Mouse (Mus musculus) hindbrain, embryonic 12.5 days (tissue): ENCODE data around the gene Dglucy. TPM values are rescaled to one million over a fixed set of nuclear protein-coding genes. Genes with fewer than 3 reads are reported as not detected.

Experiments used
- ATAC-seq: fragments of 200-750 bp; cut with Nextera tagmentation; 2 replicates; pipeline ENCODE4 v1.8.0; 2017; ENCODE audit warnings: moderate TSS enrichment; ENCODE audit not compliant: low FRiP score
- H3K27ac ChIP-seq: fragments of 300-500 bp; sonication (generic); 2 replicates; pipeline ENCODE4 v1.5.1; 2016; ENCODE audit warnings: mild to moderate bottlenecking
- H3K27me3 ChIP-seq: fragments of 300-500 bp; sonication (generic); 2 replicates; pipeline ENCODE4 v1.6.1; 2016; ENCODE audit warnings: mild to moderate bottlenecking
- H3K36me3 ChIP-seq: fragments of 300-500 bp; sonication (generic); 2 replicates; pipeline ENCODE4 v1.6.1; 2016; ENCODE audit warnings: mild to moderate bottlenecking
- H3K4me1 ChIP-seq: fragments of 300-500 bp; sonication (generic); 2 replicates; pipeline ENCODE4 v1.6.1; 2016
- H3K4me2 ChIP-seq: fragments of 300-500 bp; sonication (generic); replicated peaks from 2 replicates; pipeline ENCODE4 v1.6.1; 2016; ENCODE audit warnings: mild to moderate bottlenecking
- H3K4me3 ChIP-seq: fragments of 300-500 bp; sonication (generic); 2 replicates; pipeline ENCODE4 v1.5.1; 2016; ENCODE audit warnings: mild to moderate bottlenecking
- H3K9ac ChIP-seq: fragments of 300-500 bp; sonication (generic); 2 replicates; pipeline ENCODE4 v1.6.1; 2016; ENCODE audit warnings: mild to moderate bottlenecking, moderate library complexity
- H3K9me3 ChIP-seq: fragments of 300-500 bp; sonication (generic); replicated peaks from 2 replicates; pipeline ENCODE4 v1.6.1; 2016; ENCODE audit warnings: mild to moderate bottlenecking
- WGBS: fragments of 180-500 bp; shearing (Covaris S2); methylation state at CpG from one replicate; pipeline ENCODE4 v1.1.7; 2016; 5-methylcytosine and 5-hydroxymethylcytosine counted together
- polyA plus RNA-seq: library from polyadenylated mRNA; unstranded; fragments of >200 nt; fragmentation: Nextera tagmentation; extraction: Ambion mirVana; gene quantifications from 2 replicates; pipeline ENCODE4 v1.2.1, GENCODE M21; 2016

Gene Dglucy
- polyA plus RNA-seq, 1 experiment from 2014 or later = 2.8 TPM

- peak; percentile 62 for ATAC-seq
- Histone ChIP-seq H3K4me3 (no peak overlapping the region), H3K4me2 (no peak overlapping the region), H3K27me3 (no peaks in the 10 kb centered on the region), H3K4me1 (no peaks in the 10 kb centered on the region), H3K36me3 (peaks cover 59% of the 10 kb centered on the region), H3K27ac (no peak overlapping the region), H3K9me3 (no peaks in the 10 kb centered on the region), H3K9ac (no peak overlapping the region)
- WGBS = 71% methylated on average over 14 of the region's 14 CpGs
These were observed 147.1 kb downstream of the Dglucy start for GRCm38 (mm10) chr12:100925644-100926619.

GRCm38 (mm10) chr12:100928286-100928685 lies 149.4 kb downstream of the Dglucy start:
- Histone ChIP-seq H3K4me2 (no peak overlapping the region), H3K36me3 (peaks cover 56% of the 10 kb centered on the region), H3K27ac (no peak overlapping the region), H3K9ac (no peak overlapping the region), H3K27me3 (no peaks in the 10 kb centered on the region), H3K9me3 (no peaks in the 10 kb centered on the region), H3K4me3 (no peak overlapping the region), H3K4me1 (no peaks in the 10 kb centered on the region)
- no peak for ATAC-seq
- WGBS = 90% methylated on average over 9 of the region's 9 CpGs

GRCm38 (mm10) chr12:100931653-100932052 lies 152.8 kb downstream of the Dglucy start:
- H3K9me3 ChIP-seq = no peaks in the 10 kb centered on the region
- no peak overlapping the region for H3K4me3 ChIP-seq
- no peak overlapping the region for H3K4me2 ChIP-seq
- ATAC-seq = no peak
- no peaks in the 10 kb centered on the region for H3K27me3 ChIP-seq
- H3K9ac ChIP-seq = no peak overlapping the region
- peaks cover 66% of the 10 kb centered on the region for H3K36me3 ChIP-seq
- WGBS = 95% methylated on average over 14 of the region's 14 CpGs
- no peaks in the 10 kb centered on the region for H3K4me1 ChIP-seq
- no peak overlapping the region for H3K27ac ChIP-seq

GRCm38 (mm10) chr12:100934796-100935195 lies 155.9 kb downstream of the Dglucy start:
- WGBS = 91% methylated on average over 5 of the region's 5 CpGs
- H3K27me3 ChIP-seq = no peaks in the 10 kb centered on the region
- no peak overlapping the region for H3K9ac ChIP-seq
- no peak overlapping the region for H3K4me3 ChIP-seq
- 0 out of 2 replicates have a peak, but pooled peaks cover 4% of the 10 kb centered on the region for H3K4me1 ChIP-seq
- H3K4me2 ChIP-seq = no peak overlapping the region
- no peak overlapping the region for H3K27ac ChIP-seq
- peaks cover 72% of the 10 kb centered on the region for H3K36me3 ChIP-seq
- no peak for ATAC-seq
- H3K9me3 ChIP-seq = no peaks in the 10 kb centered on the region

- Histone ChIP-seq H3K27me3 (no peaks in the 10 kb centered on the region), H3K9me3 (no peaks in the 10 kb centered on the region), H3K4me3 (no peak overlapping the region), H3K36me3 (peaks cover 72% of the 10 kb centered on the region), H3K27ac (no peak overlapping the region), H3K9ac (no peak overlapping the region), H3K4me1 (0 out of 2 replicates have a peak, but pooled peaks cover 4% of the 10 kb centered on the region), H3K4me2 (no peak overlapping the region)
- ATAC-seq = peak; percentile 41
- WGBS = 23% methylated on average over 2 of the region's 2 CpGs
These were observed 157.3 kb downstream of the Dglucy start for GRCm38 (mm10) chr12:100936116-100936515.

- no peaks in the 10 kb centered on the region for H3K27me3 ChIP-seq
- no peaks in the 10 kb centered on the region for H3K9me3 ChIP-seq
- no peak for ATAC-seq
- H3K4me3 ChIP-seq = no peak overlapping the region
- 0 out of 2 replicates have a peak, but pooled peaks cover 4% of the 10 kb centered on the region for H3K4me1 ChIP-seq
- no peak overlapping the region for H3K27ac ChIP-seq
- 92% methylated on average over 4 of the region's 4 CpGs for WGBS
- H3K9ac ChIP-seq = no peak overlapping the region
- H3K36me3 ChIP-seq = peaks cover 73% of the 10 kb centered on the region
- H3K4me2 ChIP-seq = no peak overlapping the region
These were observed 157.9 kb downstream of the Dglucy start for GRCm38 (mm10) chr12:100936737-100937136.

- no peaks in the 10 kb centered on the region for H3K27me3 ChIP-seq
- H3K9ac ChIP-seq = no peak overlapping the region
- 75% methylated on average over 21 of the region's 21 CpGs for WGBS
- no peak overlapping the region for H3K4me3 ChIP-seq
- H3K4me1 ChIP-seq = 0 out of 2 replicates have a peak, but pooled peaks cover 4% of the 10 kb centered on the region
- no peak overlapping the region for H3K4me2 ChIP-seq
- ATAC-seq = no peak
- H3K9me3 ChIP-seq = no peaks in the 10 kb centered on the region
- H3K36me3 ChIP-seq = peaks cover 72% of the 10 kb centered on the region
- H3K27ac ChIP-seq = peak overlapping the region; percentile 23; the same call in 1 of the 2 replicates
These were observed 158.8 kb downstream of the Dglucy start for GRCm38 (mm10) chr12:100937441-100938360.

- no peak for ATAC-seq
- Histone ChIP-seq H3K27me3 (no peaks in the 10 kb centered on the region), H3K4me2 (no peak overlapping the region), H3K36me3 (peaks cover 78% of the 10 kb centered on the region), H3K27ac (no peak overlapping the region), H3K4me3 (no peak overlapping the region), H3K9ac (no peak overlapping the region), H3K4me1 (0 out of 2 replicates have a peak, but pooled peaks cover 4% of the 10 kb centered on the region), H3K9me3 (no peaks in the 10 kb centered on the region)
- 90% methylated on average over 3 of the region's 3 CpGs for WGBS
These were observed 162.5 kb downstream of the Dglucy start for GRCm38 (mm10) chr12:100941361-100941760.

- H3K9me3 ChIP-seq = no peaks in the 10 kb centered on the region
- H3K36me3 ChIP-seq = peaks cover 85% of the 10 kb centered on the region
- no peaks in the 10 kb centered on the region for H3K27me3 ChIP-seq
- 80% methylated on average over 4 of the region's 4 CpGs for WGBS
- no peaks in the 10 kb centered on the region for H3K4me1 ChIP-seq
- no peak overlapping the region for H3K4me3 ChIP-seq
- ATAC-seq = no peak
- no peak overlapping the region for H3K4me2 ChIP-seq
- no peak overlapping the region for H3K9ac ChIP-seq
- H3K27ac ChIP-seq = no peak overlapping the region
These were observed 164.3 kb downstream of the Dglucy start for GRCm38 (mm10) chr12:100943146-100943545.

GRCm38 (mm10) chr12:100944921-100945336 lies 166.1 kb downstream of the Dglucy start:
- Histone ChIP-seq H3K27ac (no peak overlapping the region), H3K4me3 (no peak overlapping the region), H3K4me1 (no peaks in the 10 kb centered on the region), H3K36me3 (peaks cover 81% of the 10 kb centered on the region), H3K9ac (no peak overlapping the region), H3K27me3 (no peaks in the 10 kb centered on the region), H3K9me3 (no peaks in the 10 kb centered on the region), H3K4me2 (no peak overlapping the region)
- 87% methylated on average over 21 of the region's 21 CpGs for WGBS
- ATAC-seq = no peak

GRCm38 (mm10) chr12:100945501-100945900 lies 166.6 kb downstream of the Dglucy start:
- H3K36me3 ChIP-seq = peaks cover 77% of the 10 kb centered on the region
- H3K9ac ChIP-seq = no peak overlapping the region
- no peak overlapping the region for H3K4me2 ChIP-seq
- WGBS = 82% methylated on average over 12 of the region's 12 CpGs
- no peaks in the 10 kb centered on the region for H3K4me1 ChIP-seq
- H3K27ac ChIP-seq = no peak overlapping the region
- no peaks in the 10 kb centered on the region for H3K27me3 ChIP-seq
- no peaks in the 10 kb centered on the region for H3K9me3 ChIP-seq
- no peak overlapping the region for H3K4me3 ChIP-seq
- no peak for ATAC-seq

- no peaks in the 10 kb centered on the region for H3K27me3 ChIP-seq
- no peak for ATAC-seq
- WGBS = 91% methylated on average over 12 of the region's 12 CpGs
- H3K4me3 ChIP-seq = no peak overlapping the region
- H3K36me3 ChIP-seq = peaks cover 73% of the 10 kb centered on the region
- no peak overlapping the region for H3K9ac ChIP-seq
- no peak overlapping the region for H3K27ac ChIP-seq
- H3K4me2 ChIP-seq = no peak overlapping the region
- no peaks in the 10 kb centered on the region for H3K4me1 ChIP-seq
- no peaks in the 10 kb centered on the region for H3K9me3 ChIP-seq
These were observed 167.1 kb downstream of the Dglucy start for GRCm38 (mm10) chr12:100945948-100946347.
